Mouse (Mus musculus): ENCODE data around the gene Tjp3. TPM values are rescaled to one million over a fixed set of nuclear protein-coding genes. Genes with fewer than 3 reads are reported as not detected.

Gene Tjp3
- polyA plus RNA-seq, 1 experiment = 5.5 TPM

GRCm38 (mm10) chr10:81327959-81328358 lies 36.6 kb upstream of the Tjp3 start:
- peaks cover 70% of the 10 kb centered on the region for H3K36me3 ChIP-seq (replicated peaks; ENCODE audit: low read length)
- H3K27me3 ChIP-seq (replicated peaks) = no peaks in the 10 kb centered on the region
- H3K9me3 ChIP-seq = no peaks in the 10 kb centered on the region
- H3K4me1 ChIP-seq = peaks cover 97% of the 10 kb centered on the region
- TF ChIP-seq FLI1 (IDR thresholded peaks at IDR 0.05; ENCODE audit: low read length) (no peak), GATA1 (IDR thresholded peaks at IDR 0.05; ENCODE audit: borderline replicate concordance, low read length) (no peak)
- peak overlapping the region; percentile 91 for H3K4me3 ChIP-seq (replicated peaks)

- H3K27me3 ChIP-seq (replicated peaks) = no peaks in the 10 kb centered on the region
- H3K9me3 ChIP-seq = no peaks in the 10 kb centered on the region
- peaks cover 99% of the 10 kb centered on the region for H3K4me1 ChIP-seq
- peak overlapping the region; percentile 88 for H3K4me3 ChIP-seq (replicated peaks)
- peaks cover 69% of the 10 kb centered on the region for H3K36me3 ChIP-seq (replicated peaks; ENCODE audit: low read length)
- TF ChIP-seq FLI1 (IDR thresholded peaks at IDR 0.05; ENCODE audit: low read length) (no peak), GATA1 (IDR thresholded peaks at IDR 0.05; ENCODE audit: borderline replicate concordance, low read length) (no peak)
Measured at GRCm38 (mm10) chr10:81326858-81327257, 35.5 kb upstream of the Tjp3 start.

GRCm38 (mm10) chr10:81325781-81326180 lies 34.4 kb upstream of the Tjp3 start:
- Histone ChIP-seq H3K9me3 (no peaks in the 10 kb centered on the region), H3K27me3 (replicated peaks) (no peaks in the 10 kb centered on the region), H3K36me3 (replicated peaks; ENCODE audit: low read length) (peaks cover 64% of the 10 kb centered on the region), H3K4me3 (replicated peaks) (peak overlapping the region; percentile 21), H3K4me1 (peaks cover 94% of the 10 kb centered on the region)
- TF ChIP-seq FLI1 (IDR thresholded peaks at IDR 0.05; ENCODE audit: low read length) (no peak), GATA1 (IDR thresholded peaks at IDR 0.05; ENCODE audit: borderline replicate concordance, low read length) (no peak)

- Histone ChIP-seq H3K27me3 (replicated peaks) (no peaks in the 10 kb centered on the region), H3K9me3 (no peaks in the 10 kb centered on the region), H3K36me3 (replicated peaks; ENCODE audit: low read length) (peaks cover 58% of the 10 kb centered on the region), H3K4me1 (peaks cover 88% of the 10 kb centered on the region), H3K4me3 (replicated peaks) (peak overlapping the region; percentile 16)
- TF ChIP-seq GATA1 (IDR thresholded peaks at IDR 0.05; ENCODE audit: borderline replicate concordance, low read length) (no peak), FLI1 (IDR thresholded peaks at IDR 0.05; ENCODE audit: low read length) (no peak)
Measured at GRCm38 (mm10) chr10:81325176-81325575, 33.8 kb upstream of the Tjp3 start.

- H3K4me3 ChIP-seq (replicated peaks) = peak overlapping the region; percentile 38
- no peak for TF ChIP-seq FLI1 (IDR thresholded peaks at IDR 0.05; ENCODE audit: low read length)
- no peak for TF ChIP-seq GATA1 (IDR thresholded peaks at IDR 0.05; ENCODE audit: borderline replicate concordance, low read length)
- peaks cover 55% of the 10 kb centered on the region for H3K36me3 ChIP-seq (replicated peaks; ENCODE audit: low read length)
- H3K4me1 ChIP-seq = peaks cover 87% of the 10 kb centered on the region
- H3K9me3 ChIP-seq = no peaks in the 10 kb centered on the region
- H3K27me3 ChIP-seq (replicated peaks) = no peaks in the 10 kb centered on the region
Measured at GRCm38 (mm10) chr10:81323791-81324530, 32.6 kb upstream of the Tjp3 start.

- no peak for TF ChIP-seq FLI1 (IDR thresholded peaks at IDR 0.05; ENCODE audit: low read length)
- TF ChIP-seq GATA1 (IDR thresholded peaks at IDR 0.05; ENCODE audit: borderline replicate concordance, low read length) = no peak
- H3K4me3 ChIP-seq (replicated peaks) = peak overlapping the region; percentile 98
- no peaks in the 10 kb centered on the region for H3K9me3 ChIP-seq
- no peaks in the 10 kb centered on the region for H3K27me3 ChIP-seq (replicated peaks)
- peaks cover 62% of the 10 kb centered on the region for H3K36me3 ChIP-seq (replicated peaks; ENCODE audit: low read length)
- H3K4me1 ChIP-seq = peaks cover 87% of the 10 kb centered on the region
Measured at GRCm38 (mm10) chr10:81323141-81323775, 31.9 kb upstream of the Tjp3 start.

- Histone ChIP-seq H3K4me1 (peaks cover 87% of the 10 kb centered on the region), H3K27me3 (replicated peaks) (no peaks in the 10 kb centered on the region), H3K36me3 (replicated peaks; ENCODE audit: low read length) (peaks cover 70% of the 10 kb centered on the region), H3K4me3 (replicated peaks) (peak overlapping the region; percentile 98), H3K9me3 (no peaks in the 10 kb centered on the region)
- TF ChIP-seq FLI1 (IDR thresholded peaks at IDR 0.05; ENCODE audit: low read length) = no peak
- no peak for TF ChIP-seq GATA1 (IDR thresholded peaks at IDR 0.05; ENCODE audit: borderline replicate concordance, low read length)
Measured at GRCm38 (mm10) chr10:81322444-81322843, 31.1 kb upstream of the Tjp3 start.

- no peaks in the 10 kb centered on the region for H3K27me3 ChIP-seq (replicated peaks)
- H3K4me1 ChIP-seq = peaks cover 87% of the 10 kb centered on the region
- TF ChIP-seq FLI1 (IDR thresholded peaks at IDR 0.05; ENCODE audit: low read length) = no peak
- no peak for TF ChIP-seq GATA1 (IDR thresholded peaks at IDR 0.05; ENCODE audit: borderline replicate concordance, low read length)
- H3K9me3 ChIP-seq = no peaks in the 10 kb centered on the region
- peaks cover 72% of the 10 kb centered on the region for H3K36me3 ChIP-seq (replicated peaks; ENCODE audit: low read length)
- H3K4me3 ChIP-seq (replicated peaks) = peak overlapping the region; percentile 98
Measured at GRCm38 (mm10) chr10:81321436-81321835, 30.1 kb upstream of the Tjp3 start.

GRCm38 (mm10) chr10:81320550-81321347 lies 29.4 kb upstream of the Tjp3 start, which contains the start of gene Cactin:
Gene Cactin (plus strand): TSS chr10:81321103.
- no peak for TF ChIP-seq FLI1 (IDR thresholded peaks at IDR 0.05; ENCODE audit: low read length)
- no peak for TF ChIP-seq GATA1 (IDR thresholded peaks at IDR 0.05; ENCODE audit: borderline replicate concordance, low read length)
- Histone ChIP-seq H3K27me3 (replicated peaks) (no peaks in the 10 kb centered on the region), H3K4me3 (replicated peaks) (peak within 1 kb of the TSS; percentile 98), H3K4me1 (peaks cover 87% of the 10 kb centered on the region), H3K36me3 (replicated peaks; ENCODE audit: low read length) (peaks cover 72% of the 10 kb centered on the region), H3K9me3 (no peaks in the 10 kb centered on the region)

Data from megakaryocyte, embryonic 14.5 days (primary cell).